Mouse (Mus musculus) heart, adult 2 months (tissue): Measurements from ENCODE around the gene Cspg4. TPM values are rescaled to one million over a fixed set of nuclear protein-coding genes. Genes with fewer than 3 reads are reported as not detected.

ENCODE experiments used
- DNase-seq, 2 experiments: peaks; one replicate each; pipeline ENCODE4 v3.0.0; 2021
- H3K27ac ChIP-seq: fragments of 200-600 bp; 2 replicates; pipeline ENCODE4 v1.8.1; 2022
- H3K27me3 ChIP-seq: fragments of 200-500 bp; 2 replicates; pipeline ENCODE4 v1.6.1; 2012; ENCODE audit warnings: mild to moderate bottlenecking, low read length, inconsistent platforms, mixed read lengths; ENCODE audit not compliant: control insufficient read depth, insufficient read depth
- H3K36me3 ChIP-seq: fragments of 200-500 bp; 2 replicates; pipeline ENCODE4 v1.6.1; 2012; ENCODE audit warnings: low read length, inconsistent platforms; ENCODE audit not compliant: control insufficient read depth, insufficient read depth
- H3K4me1 ChIP-seq: fragments of 200-500 bp; 2 replicates; pipeline ENCODE4 v1.6.1; 2011; ENCODE audit warnings: low read length; ENCODE audit not compliant: control insufficient read depth, insufficient read depth
- H3K4me3 ChIP-seq: fragments of 200-600 bp; 2 replicates; pipeline ENCODE4 v1.8.1; 2022
- H3K79me2 ChIP-seq: fragments of 200-500 bp; replicated peaks from 2 replicates; pipeline ENCODE4 v1.6.1; 2012; ENCODE audit warnings: mild to moderate bottlenecking, inconsistent platforms, low read length, moderate library complexity, mixed read lengths; ENCODE audit not compliant: control insufficient read depth, insufficient read depth
- H3K9ac ChIP-seq: fragments of 200-500 bp; 2 replicates; pipeline ENCODE4 v1.6.1; 2012; ENCODE audit warnings: low read depth, mild to moderate bottlenecking, control low read depth, inconsistent platforms, low read length, mixed read lengths
- CTCF ChIP-seq: fragments of 200-600 bp; IDR thresholded peaks from 2 replicates; pipeline ENCODE4 v1.8.1; 2022; ENCODE audit warnings: antibody characterized with exemption, mild to moderate bottlenecking, moderate library complexity
- EP300 ChIP-seq: fragments of 200-500 bp; IDR thresholded peaks from 2 replicates; pipeline ENCODE4 v1.6.1; 2011; ENCODE audit warnings: low read depth, low read length, control low read depth; ENCODE audit not compliant: insufficient read depth
- POLR2A ChIP-seq: fragments of 200-500 bp; IDR thresholded peaks from 2 replicates; pipeline ENCODE4 v1.6.1; 2011; ENCODE audit warnings: mild to moderate bottlenecking, low read depth, low read length, control low read depth; ENCODE audit not compliant: insufficient read depth
- WGBS: fragments of 180-500 bp; shearing (Covaris S2); methylation state at CpG from one replicate; pipeline ENCODE4 v1.1.7; 2018; 5-methylcytosine and 5-hydroxymethylcytosine counted together
- intact Hi-C: fragments of 180-260 bp; cut with DNase I; formaldehyde crosslinking; loops from one replicate; pipeline ENCODE4 v1.15.1; 2025
- polyA plus RNA-seq: library from polyadenylated mRNA; depleted of rRNA; stranded (reverse); fragments of >200 nt; gene quantifications from 2 replicates; pipeline ENCODE4 v1.2.3, GENCODE M21; 2012
- total RNA-seq, 2 experiments: library from RNA; stranded (reverse); gene quantifications; 2 replicates each; pipeline ENCODE4 v1.2.3; 2021

Cspg4 gene
- total and polyA plus RNA-seq, 3 experiments: 12.7 to 15.7 (median 13.7) TPM

DNA sequence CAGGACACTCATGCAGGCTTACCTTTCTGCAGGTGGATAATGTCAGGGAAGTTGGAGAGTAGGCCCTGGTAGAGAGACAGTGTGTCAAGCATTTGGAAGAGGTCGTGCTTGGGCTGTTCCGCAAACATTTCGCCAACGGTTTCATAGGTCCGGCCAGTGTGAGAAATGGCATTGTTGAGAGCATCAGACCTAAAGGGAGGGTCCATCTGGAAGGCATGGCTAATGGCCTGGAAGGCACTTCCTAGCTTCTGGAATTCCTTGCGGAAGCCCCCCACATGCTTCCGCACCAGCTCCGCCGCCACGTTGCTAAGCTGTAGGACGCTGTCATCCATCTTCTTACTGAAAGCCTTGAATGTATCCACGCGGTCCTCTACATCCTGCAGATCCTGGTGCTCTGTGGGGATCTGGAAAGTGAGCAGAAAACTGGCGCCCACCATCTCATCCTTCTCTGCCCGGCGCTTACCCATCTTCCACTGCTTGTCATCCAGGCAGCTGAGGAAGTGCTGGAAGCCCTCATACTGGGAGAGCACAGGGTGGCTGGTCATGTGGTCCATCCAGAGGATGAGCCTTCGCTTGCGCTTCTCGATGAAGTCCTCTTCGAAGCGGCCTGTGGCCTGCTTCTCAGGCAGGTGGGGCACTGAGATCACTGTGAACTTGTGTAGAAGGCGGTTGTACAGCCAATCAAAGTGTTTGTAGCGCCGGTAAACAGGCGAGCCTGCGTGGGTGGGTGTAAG, 60.6 kb downstream of the Cspg4 start:
- Histone ChIP-seq H3K4me3 (peak overlapping the region; percentile 75), H3K27me3 (no peaks in the 10 kb centered on the region), H3K79me2 (no peaks in the 10 kb centered on the region), H3K27ac (peak overlapping the region; percentile 95), H3K9ac (peak overlapping the region; percentile 61), H3K36me3 (no peaks in the 10 kb centered on the region), H3K4me1 (peaks cover 20% of the 10 kb centered on the region)
- no peak for TF ChIP-seq EP300
- no peak for TF ChIP-seq POLR2A
- TF ChIP-seq CTCF: no peak
- peak; percentile 30 to 34 for DNase-seq
- intact Hi-C loops: loop anchor here (2.0 to 5.0 kb wide), 2 partner anchors 35 to 147 kb away; partner anchors contain the start of gene Sin3a
- WGBS: 59% methylated on average over 26 of the region's 26 CpGs

DNA sequence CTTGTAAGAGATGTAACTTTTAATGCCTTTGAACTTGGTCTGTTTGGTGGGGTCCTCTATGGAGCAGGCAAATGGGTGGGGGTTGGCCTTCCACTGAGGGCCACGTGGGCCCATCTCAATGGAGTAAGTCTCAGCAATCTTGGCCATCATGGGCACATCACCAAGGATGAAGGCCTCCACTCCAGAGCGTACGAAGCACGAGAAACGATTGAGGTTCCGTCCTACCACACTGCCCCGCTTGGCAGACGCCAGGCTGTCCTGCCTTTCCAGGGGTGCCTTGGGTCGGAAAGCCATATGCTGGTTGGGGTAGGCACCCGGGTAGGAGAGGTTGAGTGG, 61.2 kb downstream of the Cspg4 start:
- H3K4me1 ChIP-seq: peaks cover 20% of the 10 kb centered on the region
- peak in 1 of 2 experiments; percentile 28 for DNase-seq
- peak overlapping the region; percentile 95 for H3K27ac ChIP-seq
- WGBS: 91% methylated on average over 10 of the region's 10 CpGs
- intact Hi-C loops: loop anchor here (5.0 kb wide), 1 partner anchor 146 kb away; the partner anchor contains the start of gene Sin3a
- H3K79me2 ChIP-seq: no peaks in the 10 kb centered on the region
- H3K27me3 ChIP-seq: no peaks in the 10 kb centered on the region
- peak overlapping the region; percentile 75 for H3K4me3 ChIP-seq
- TF ChIP-seq EP300: no peak
- TF ChIP-seq CTCF: no peak
- 0 out of 2 replicates have a peak, but pooled peaks have one; percentile 3 for TF ChIP-seq POLR2A
- H3K36me3 ChIP-seq: no peaks in the 10 kb centered on the region
- H3K9ac ChIP-seq: peak overlapping the region; percentile 20

DNA sequence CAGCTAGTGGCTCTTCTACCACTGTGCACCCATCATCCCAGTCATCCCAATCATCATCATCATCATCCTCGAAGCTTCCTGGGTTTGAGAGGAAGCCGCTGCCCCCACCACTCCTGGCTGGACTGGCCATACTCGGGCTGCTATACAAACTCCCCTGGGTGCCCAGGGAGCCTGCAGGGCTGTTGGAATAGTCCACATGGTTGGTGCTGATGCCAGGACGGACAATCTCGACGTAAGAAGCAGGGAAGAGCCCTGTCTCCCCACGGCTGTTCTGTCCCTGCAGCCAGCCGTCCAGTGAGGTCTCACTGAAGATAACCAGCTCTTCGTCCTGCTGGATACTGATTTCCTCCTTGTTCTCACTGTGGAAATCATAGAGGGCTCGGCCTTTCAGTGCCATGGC, 61.6 kb downstream of the Cspg4 start:
- 53% methylated on average over 10 of the region's 10 CpGs for WGBS
- peak overlapping the region; percentile 95 for H3K27ac ChIP-seq

DNA sequence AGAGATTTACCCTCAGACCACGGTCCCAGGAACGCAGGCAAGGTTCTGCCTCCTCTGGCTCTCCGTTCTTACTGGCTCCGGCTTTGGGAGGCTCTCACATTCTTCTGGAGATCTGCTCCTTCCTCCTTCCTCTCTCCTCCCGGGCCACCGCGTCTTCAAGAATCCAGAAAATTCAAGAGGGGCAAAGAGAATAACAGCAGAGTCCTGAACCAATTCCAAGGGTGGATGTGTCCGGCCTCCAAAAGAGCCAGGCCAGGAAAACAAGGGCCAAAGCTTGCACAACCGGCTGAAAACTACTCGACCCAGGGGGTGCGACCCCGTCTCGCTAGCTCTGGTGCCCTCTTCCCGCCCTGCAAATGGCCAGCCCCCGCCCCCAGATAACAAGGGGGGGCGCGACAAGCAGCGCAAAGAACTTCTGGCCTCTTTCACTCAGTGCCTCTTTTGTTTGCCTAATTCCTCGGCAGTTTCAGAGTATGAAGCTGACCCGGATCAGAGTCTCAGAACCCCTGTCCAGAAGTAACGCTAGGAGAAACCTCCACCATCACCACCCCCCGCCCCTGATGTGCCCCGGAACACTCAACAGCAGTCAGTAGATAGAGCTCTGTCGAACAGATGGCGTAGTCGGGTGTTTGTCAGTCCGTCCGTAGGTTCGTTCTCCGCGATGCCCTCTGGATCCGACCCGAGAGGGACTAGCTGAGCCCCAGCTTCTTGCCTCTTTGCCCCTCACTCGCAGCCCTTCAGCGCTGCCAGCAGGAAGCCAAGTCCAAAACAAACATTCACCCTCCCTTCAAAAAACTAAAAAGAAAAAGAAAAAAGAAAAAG, 62.6 kb downstream of the Cspg4 start:
- TF ChIP-seq EP300 (no peak), POLR2A (peak; percentile 43; the same call in 1 of the 2 replicates), CTCF (no peak)
- Histone ChIP-seq H3K4me3 (peak overlapping the region; percentile 75), H3K27me3 (no peaks in the 10 kb centered on the region), H3K9ac (peak overlapping the region; percentile 83), H3K79me2 (no peaks in the 10 kb centered on the region), H3K4me1 (peaks cover 20% of the 10 kb centered on the region), H3K36me3 (no peaks in the 10 kb centered on the region), H3K27ac (peak overlapping the region; percentile 95)
- intact Hi-C loops: loop anchor here (1.0 to 5.0 kb wide), 3 partner anchors 12 to 203 kb away; partner anchors contain the start of genes Man2c1 and Sin3a
- DNase-seq: peak; percentile 73 to 79
- 3% methylated on average over 35 of the region's 35 CpGs for WGBS

More for the DNA sequence above, 61.6 kb downstream of the Cspg4 start:
- Histone ChIP-seq H3K9ac (peak overlapping the region; percentile 22), H3K4me1 (peaks cover 20% of the 10 kb centered on the region), H3K36me3 (no peaks in the 10 kb centered on the region), H3K79me2 (no peaks in the 10 kb centered on the region), H3K27me3 (no peaks in the 10 kb centered on the region), H3K4me3 (peak overlapping the region; percentile 75)
- peak in 1 of 2 experiments; percentile 20 for DNase-seq
- TF ChIP-seq EP300: no peak
- TF ChIP-seq POLR2A: 0 out of 2 replicates have a peak, but pooled peaks have one; percentile 4
- intact Hi-C loops: loop anchor here (5.0 kb wide), 1 partner anchor 146 kb away; the partner anchor contains the start of gene Sin3a

DNA sequence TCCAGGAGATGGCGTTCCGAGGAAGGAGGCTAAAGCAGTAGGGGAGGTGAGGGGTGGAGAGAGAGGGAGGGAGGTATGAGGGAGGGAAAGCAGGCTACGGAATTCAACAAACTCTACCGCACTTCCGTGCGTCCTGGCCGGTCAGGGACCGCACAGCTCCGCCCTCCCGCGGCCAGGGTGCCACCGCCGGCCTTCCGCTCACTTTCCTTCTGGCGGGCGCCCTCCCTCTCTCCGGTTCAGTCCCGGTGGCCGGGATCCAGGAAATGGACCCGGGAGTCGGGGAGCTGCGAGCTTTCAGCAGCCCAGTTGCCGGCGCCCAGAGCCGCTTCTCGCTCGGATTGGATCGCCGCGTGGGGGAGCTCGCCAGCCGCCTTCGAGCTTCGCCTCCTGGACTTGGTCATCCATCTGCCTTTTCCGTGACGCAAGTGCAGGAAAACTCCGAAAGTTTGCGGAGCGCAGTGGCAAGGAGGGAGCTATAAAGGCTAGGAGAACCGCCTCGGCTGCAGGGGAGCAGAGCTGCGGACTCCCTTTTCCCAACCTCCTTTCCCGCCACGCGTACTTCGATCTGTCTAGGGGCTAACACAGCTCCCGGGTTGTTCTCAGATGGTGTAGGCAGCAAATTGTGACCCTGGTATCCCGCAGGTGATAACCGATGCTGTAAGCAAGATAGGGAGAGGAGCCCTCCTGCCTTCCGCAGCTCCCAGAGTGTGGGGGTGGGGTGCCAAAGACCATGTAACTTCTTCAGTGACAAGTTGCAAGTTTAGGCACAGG, 63.4 kb downstream of the Cspg4 start, which contains the start of gene Snx33:
Gene Snx33, minus strand, starts transcription at position 331 of the 771 bp plus-strand sequence.
- H3K4me3 ChIP-seq: peak within 1 kb of the TSS; percentile 75
- H3K9ac ChIP-seq: peak within 1 kb of the TSS; percentile 83
- peak within 1 kb of the TSS; percentile 95 for H3K27ac ChIP-seq
- peaks cover 18% of the 10 kb centered on the region for H3K4me1 ChIP-seq
- intact Hi-C loops: loop anchor here (1.0 to 5.0 kb wide), 3 partner anchors 11 to 203 kb away; partner anchors contain the start of genes Man2c1 and Sin3a
- H3K36me3 ChIP-seq: no peaks in the 10 kb centered on the region
- TF ChIP-seq CTCF (peak; percentile 89), EP300 (0 out of 2 replicates have a peak, but pooled peaks have one; percentile 42), POLR2A (peak; percentile 56)
- WGBS: 0% methylated on average over 49 of the region's 50 CpGs
- no peaks in the 10 kb centered on the region for H3K27me3 ChIP-seq
- DNase-seq: peak; percentile 96
- no peaks in the 10 kb centered on the region for H3K79me2 ChIP-seq
